Mouse (Mus musculus): ENCODE results near the gene Stxbp6.

GRCm38 (mm10) chr12:45042591-45043091, 31.9 kb downstream of the Stxbp6 start:
- TF ChIP-seq CTCF (IDR thresholded peaks at IDR 0.05; ENCODE audit: borderline replicate concordance, control insufficient read depth, extremely low read depth, insufficient read depth, low read length, poor library complexity), result no peak
- no peak for TF ChIP-seq POLR2A (IDR thresholded peaks at IDR 0.05; ENCODE audit: control insufficient read depth, extremely low read depth, insufficient read depth, low read length, poor library complexity)

Data from thymus, adult 2 months (tissue).